Mouse (Mus musculus): ENCODE results near the gene Dhfr.

DNA sequence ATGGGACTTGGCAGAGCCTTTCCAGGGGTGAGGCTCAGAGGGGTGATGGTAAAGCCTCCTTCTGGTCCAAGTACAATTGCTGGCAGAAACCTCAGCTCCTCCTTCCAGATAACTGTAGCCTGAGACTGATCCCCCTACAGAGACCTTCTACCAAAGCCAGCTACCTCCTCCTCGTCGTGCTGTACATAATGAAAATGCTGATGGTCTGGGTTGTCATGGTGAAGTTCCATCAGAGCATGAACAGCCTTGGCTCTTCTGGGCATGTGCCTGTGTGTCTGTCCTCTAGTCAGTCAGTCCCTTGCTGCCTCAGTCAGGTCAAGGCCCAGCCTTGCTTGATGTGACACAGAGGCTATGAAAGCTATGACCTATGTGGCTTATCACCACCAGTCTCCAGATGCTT is 56.0 kb downstream of the Dhfr start:
- TF ChIP-seq POLR2A (IDR thresholded peaks at IDR 0.05; ENCODE audit: low read depth, low read length) (no peak), CTCF (IDR thresholded peaks at IDR 0.05; ENCODE audit: extremely low read depth, insufficient read length, insufficient replicate concordance, low read depth, low read length) (no peak)
